Mouse (Mus musculus) Muller cell, postnatal 12 days (primary cell): ENCODE results near the gene Pklr.

ENCODE experiments used
- DNase-seq: peaks from one replicate; pipeline ENCODE4 v3.0.0-alpha.2; 2015; ENCODE audit errors: inconsistent ontology term

The Pklr gene

DNA sequence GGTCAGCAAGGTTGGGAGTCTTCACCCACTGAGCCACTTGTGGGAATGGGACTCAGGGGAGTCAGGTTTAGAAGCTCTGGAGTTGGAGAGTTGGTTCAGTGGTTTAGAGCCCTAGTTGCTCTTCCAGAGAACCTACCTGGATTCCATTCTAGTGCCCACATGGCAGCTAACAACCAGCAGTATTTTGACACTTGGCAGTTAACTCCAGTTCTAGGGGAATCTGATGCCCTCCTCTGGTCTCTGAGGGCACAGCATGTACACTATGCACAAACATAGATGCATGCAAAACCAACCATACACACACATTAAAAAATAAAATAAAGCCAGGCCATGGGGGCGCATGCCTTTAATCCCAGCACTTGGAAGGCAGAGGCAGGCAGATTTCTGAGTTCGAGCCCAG lies 57.9 kb downstream of the Pklr start:
- no peak for DNase-seq
